Mouse (Mus musculus): Measurements from ENCODE around the gene Jmjd1c. TPM values are rescaled to one million over a fixed set of nuclear protein-coding genes. Genes with fewer than 3 reads are reported as not detected.

Jmjd1c gene
- 234 TPM for total RNA-seq (2023)

GRCm38 (mm10) chr10:67095798-67096620 is at the start of gene Jmjd1c:
Gene Jmjd1c, plus strand, starts transcription at chr10:67096125.

DNA sequence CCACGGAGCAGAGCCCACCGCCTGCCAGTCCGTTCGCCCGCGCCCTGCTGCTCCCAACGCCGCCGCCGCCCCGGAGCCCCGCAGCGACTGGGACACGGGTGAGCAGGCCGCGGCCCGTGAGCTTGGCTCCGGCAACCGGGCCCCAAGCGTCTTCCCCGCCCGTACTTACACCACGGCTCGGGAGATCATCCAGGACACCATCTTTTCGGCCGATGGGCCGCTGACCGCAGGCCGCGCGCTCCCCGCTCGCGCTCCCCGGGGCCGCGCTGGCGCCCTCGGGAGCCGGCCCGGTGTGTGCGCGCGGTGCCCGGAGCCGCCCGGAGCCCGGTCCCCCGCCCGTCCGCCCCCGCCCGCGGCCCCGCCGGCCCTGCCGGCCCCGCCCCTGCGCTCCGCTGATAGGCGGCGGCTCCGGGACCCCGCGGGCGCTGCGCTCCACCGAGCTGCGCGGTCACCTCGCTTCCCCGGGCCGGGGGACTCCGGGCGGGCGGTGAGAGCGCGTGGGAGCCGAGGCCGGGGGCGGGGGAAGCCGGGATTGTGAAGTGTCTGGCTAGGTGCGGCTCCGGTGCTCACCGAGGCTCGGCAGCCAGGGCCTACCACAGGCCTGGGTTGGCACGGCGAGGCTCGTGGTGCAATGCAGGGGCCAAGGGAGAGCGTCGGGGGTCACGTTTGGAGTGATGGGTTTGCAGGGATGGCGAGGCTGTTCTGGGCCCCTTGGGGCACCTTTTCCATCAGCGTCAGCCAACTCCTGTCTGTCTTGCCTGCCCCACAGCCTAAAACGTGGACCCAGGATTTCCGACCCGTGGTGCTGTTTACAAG is 904 bp downstream of the Jmjd1c start, which contains the start of gene Reep3:
TSS of gene Reep3 (minus strand) at position 325 of the 816 bp plus-strand sequence.

DNA sequence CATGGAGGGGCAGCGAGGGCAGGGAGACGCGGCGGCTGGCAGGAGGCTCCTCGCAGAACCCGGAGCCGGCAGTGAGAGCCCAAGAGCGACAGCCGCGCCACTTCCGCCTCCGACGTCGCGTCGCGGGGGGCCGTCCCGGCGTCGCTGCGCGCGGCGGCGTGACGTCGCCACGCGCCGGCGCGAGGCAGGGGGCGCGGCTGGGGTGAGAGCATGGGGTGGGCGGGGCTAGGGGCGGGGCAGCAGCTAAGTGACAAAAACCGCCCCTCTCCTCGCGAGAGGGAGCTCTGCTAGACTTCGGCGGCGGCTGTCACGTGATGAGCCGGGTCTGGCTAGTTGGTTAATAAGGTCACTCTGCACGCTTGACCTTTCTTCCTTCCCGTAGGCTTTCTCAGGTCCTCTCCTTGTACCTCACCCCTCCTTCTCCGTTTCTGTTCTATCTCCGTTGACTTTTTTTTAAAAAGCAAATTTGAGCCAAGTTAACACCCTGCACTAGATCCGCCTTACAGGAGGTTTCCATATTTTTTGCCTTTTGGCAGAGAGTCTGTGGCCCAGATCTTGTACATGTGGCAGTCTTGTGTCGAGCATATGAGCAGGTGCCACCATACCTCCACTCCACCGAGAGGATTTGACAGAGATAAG is 189.4 kb downstream of the Jmjd1c start, which contains the start of gene Nrbf2:
TSS of gene Nrbf2 (minus strand) at position 130 of the 639 bp plus-strand sequence.

Other genes starting within 250 kb of the Jmjd1c start
- 17.1 TPM for gene Reep3, start 820 bp downstream of the Jmjd1c start, total RNA-seq (2023)
- 20.4 TPM for gene Nrbf2, start 189.2 kb downstream of the Jmjd1c start, total RNA-seq (2023)